Mouse (Mus musculus): Measurements from ENCODE around the gene Eif2d.

- TF ChIP-seq POLR2A (IDR thresholded peaks at IDR 0.05; ENCODE audit: insufficient read length, low read depth) (no peak), MYOD1 (IDR thresholded peaks at IDR 0.05; ENCODE audit: control insufficient read depth in 1 of 3, insufficient read length in 2 of 3, low read depth in 2 of 3) (no peak), MAX (IDR thresholded peaks at IDR 0.05; ENCODE audit: low read depth) (no peak), POLR2AphosphoS2 (IDR thresholded peaks at IDR 0.05; ENCODE audit: insufficient read length, low read depth) (no peak), USF1 (IDR thresholded peaks at IDR 0.05; ENCODE audit: low read depth) (no peak), MYOG (IDR thresholded peaks at IDR 0.05; ENCODE audit: control insufficient read depth in 1 of 3, insufficient read depth in 1 of 3, insufficient read length in 2 of 3, low read depth in 2 of 3) (no peak), CEBPB (IDR thresholded peaks at IDR 0.05; ENCODE audit: insufficient read depth, poor library complexity, severe bottlenecking) (no peak), SRF (IDR thresholded peaks at IDR 0.05; ENCODE audit: control insufficient read depth, insufficient read length, low read depth) (no peak), TCF12 (IDR thresholded peaks at IDR 0.05; ENCODE audit: insufficient read depth, poor library complexity, severe bottlenecking) (no peak), E2F4 (IDR thresholded peaks at IDR 0.05; ENCODE audit: insufficient read depth) (no peak)
Measured at GRCm38 (mm10) chr1:131112576-131112975, 40.4 kb upstream of the Eif2d start.

Measured in myocyte (in vitro differentiated cells).